In genomic region chr1:156089561-156089960, GRCm38 (mm10) we compare ENCODE assay signal across 11 mouse cellular contexts. TPM values are rescaled to one million over a fixed set of nuclear protein-coding genes. Genes with fewer than 3 reads are reported as not detected.
DNase-seq lines count a peak whose midpoint lies in the region; ATAC-seq and TF ChIP-seq lines count a peak whose summit lies in the region.
"Had no signal": no experiment of that assay in that cellular context is flagged by ENCODE, and none has a peak within 500 bp of the region (broad histone marks: within the 10 kb centered on the region; RNA-seq: fewer than 3 reads in every experiment).

No protein-coding gene starts in this region.

- 0 out of 2 replicates have a peak, but pooled peaks cover 4% of the 10 kb centered on the region for H3K27me3 ChIP-seq in forebrain, embryonic 10.5 days (ENCODE audit: poor library complexity, severe bottlenecking)
- H3K27me3 ChIP-seq in forebrain, embryonic 14.5 days (replicated peaks; ENCODE audit: control insufficient read depth, insufficient read depth, low read length) = no peaks in the 10 kb centered on the region
- no peaks in the 10 kb centered on the region for H3K27me3 ChIP-seq in liver, embryonic 11.5 days (replicated peaks; ENCODE audit: control insufficient read depth, insufficient read depth, low read length)
- peaks cover 6% of the 10 kb centered on the region for H3K27me3 ChIP-seq in E14TG2a.4 (ENCODE audit: insufficient read depth, low read length)
- H3K27me3 ChIP-seq in hindbrain, embryonic 14.5 days (ENCODE audit: control insufficient read depth, insufficient read depth, low read length) = no peaks in the 10 kb centered on the region

- 0 out of 2 replicates have a peak overlapping the region, but pooled peaks have one; percentile 44 for H3K27ac ChIP-seq in forebrain, embryonic 10.5 days
- H3K27ac ChIP-seq in forebrain, embryonic 14.5 days (ENCODE audit: low read depth, low read length) = no peak overlapping the region
- H3K27ac ChIP-seq in liver, embryonic 11.5 days (ENCODE audit: low read depth, low read length) = no peak overlapping the region
- no peak overlapping the region for H3K27ac ChIP-seq in hindbrain, embryonic 14.5 days

- no peak for DNase-seq in forebrain, embryonic 10.5 days (ENCODE audit: extremely low spot score, low spot score)
- no peak for DNase-seq in forebrain, embryonic 14.5 days (ENCODE audit: low spot score)
- DNase-seq in liver = peak; percentile 72
- DNase-seq in liver, embryonic 11.5 days (ENCODE audit: low spot score) = no peak
- DNase-seq in hindbrain, embryonic 14.5 days (ENCODE audit: low spot score) = no peak
- no peak for DNase-seq in gastrocnemius, postnatal 10 days
- DNase-seq in gastrocnemius, postnatal 14 days = no peak
- DNase-seq: adrenal gland, adult 2 months; cerebellum, postnatal 36 days had no signal

- H3K4me3 ChIP-seq in forebrain, embryonic 10.5 days = no peak overlapping the region
- H3K4me3 ChIP-seq in forebrain, embryonic 14.5 days (ENCODE audit: low read depth, low read length) = no peak overlapping the region
- no peak overlapping the region for H3K4me3 ChIP-seq in liver, embryonic 11.5 days (ENCODE audit: low read depth, low read length)
- H3K4me3 ChIP-seq in E14TG2a.4 (replicated peaks; ENCODE audit: low read length) = peak overlapping the region; percentile 26; the same call in 1 of the 2 replicates
- no peak overlapping the region for H3K4me3 ChIP-seq in hindbrain, embryonic 14.5 days (replicated peaks; ENCODE audit: low read length)

- H3K4me1 ChIP-seq in forebrain, embryonic 10.5 days = peaks cover 21% of the 10 kb centered on the region
- H3K4me1 ChIP-seq in forebrain, embryonic 14.5 days (ENCODE audit: control insufficient read depth, insufficient read depth, low read length) = no peaks in the 10 kb centered on the region
- peaks cover 5% of the 10 kb centered on the region for H3K4me1 ChIP-seq in liver, embryonic 11.5 days (replicated peaks; ENCODE audit: control insufficient read depth, insufficient read depth, low read length)
- peaks cover 22% of the 10 kb centered on the region for H3K4me1 ChIP-seq in E14TG2a.4 (replicated peaks; ENCODE audit: low read depth, low read length)
- peaks cover 13% of the 10 kb centered on the region for H3K4me1 ChIP-seq in hindbrain, embryonic 14.5 days (replicated peaks; ENCODE audit: control insufficient read depth, insufficient read depth, low read length)

- ATAC-seq in forebrain, embryonic 14.5 days = no peak
- ATAC-seq in liver, embryonic 11.5 days (replicated peaks; ENCODE audit: low FRiP score) = no peak
- ATAC-seq in hindbrain, embryonic 14.5 days (ENCODE audit: low FRiP score) = 0 out of 2 replicates have a peak, but pooled peaks have one; percentile 2
- ATAC-seq: midbrain, embryonic 16.5 days had no signal

- H3K9me3 ChIP-seq in forebrain, embryonic 10.5 days = no peaks in the 10 kb centered on the region
- H3K9me3 ChIP-seq in forebrain, embryonic 14.5 days (replicated peaks; ENCODE audit: control insufficient read depth, low read length) = no peaks in the 10 kb centered on the region
- H3K9me3 ChIP-seq in liver, embryonic 11.5 days (ENCODE audit: control insufficient read depth, low read length) = no peaks in the 10 kb centered on the region
- no peaks in the 10 kb centered on the region for H3K9me3 ChIP-seq in E14TG2a.4 (ENCODE audit: low read length)
- H3K9me3 ChIP-seq in hindbrain, embryonic 14.5 days (ENCODE audit: control insufficient read depth, low read length) = no peaks in the 10 kb centered on the region

- intact Hi-C loops in gastrocnemius, postnatal 14 days (cut with DNase I; ENCODE audit: low total_unique reads) = no loop called here

- no peak overlapping the region for H3K4me2 ChIP-seq in forebrain, embryonic 14.5 days (ENCODE audit: low read length)
- no peak overlapping the region for H3K4me2 ChIP-seq in liver, embryonic 11.5 days
- no peak overlapping the region for H3K4me2 ChIP-seq in hindbrain, embryonic 14.5 days (replicated peaks)

- H3K36me3 ChIP-seq in forebrain, embryonic 10.5 days (replicated peaks) = no peaks in the 10 kb centered on the region
- H3K36me3 ChIP-seq in forebrain, embryonic 14.5 days (ENCODE audit: control insufficient read depth, insufficient read depth, low read length) = no peaks in the 10 kb centered on the region
- no peaks in the 10 kb centered on the region for H3K36me3 ChIP-seq in liver, embryonic 11.5 days (ENCODE audit: control insufficient read depth, insufficient read depth, low read length)
- H3K36me3 ChIP-seq in E14TG2a.4 (ENCODE audit: insufficient read depth, low read length) = no peaks in the 10 kb centered on the region
- H3K36me3 ChIP-seq in hindbrain, embryonic 14.5 days (replicated peaks; ENCODE audit: control insufficient read depth, insufficient read depth) = no peaks in the 10 kb centered on the region

- no peak overlapping the region for H3K9ac ChIP-seq in forebrain, embryonic 14.5 days (ENCODE audit: low read length)
- no peak overlapping the region for H3K9ac ChIP-seq in liver, embryonic 11.5 days (ENCODE audit: low read depth, low read length)
- H3K9ac ChIP-seq in hindbrain, embryonic 14.5 days = no peak overlapping the region

- WGBS in forebrain, embryonic 10.5 days = 79% methylated on average over 8 of the region's 8 CpGs
- WGBS in forebrain, embryonic 14.5 days = 81% methylated on average over 8 of the region's 8 CpGs
- 71% methylated on average over 8 of the region's 8 CpGs for WGBS in liver, embryonic 11.5 days
- 62% methylated on average over 8 of the region's 8 CpGs for WGBS in hindbrain, embryonic 14.5 days

- no peak for TF ChIP-seq CTCF in E14TG2a.4 (conservative IDR thresholded peaks at IDR 0.05; ENCODE audit: low read length)

RNA-seq across cellular contexts. Expression of gene Tor1aip1, which starts 53.3 kb away (rescaled TPM):
- 39.0 and 42.2 TPM in 2 replicates for polyA plus RNA-seq in forebrain, embryonic 10.5 days (2016; fragmentation: Nextera tagmentation; extraction: Ambion mirVana)
- polyA plus RNA-seq in forebrain, embryonic 14.5 days (2014; fragmentation: Nextera tagmentation; extraction: Ambion mirVana) = 24.3 and 29.7 TPM in 2 replicates
- polyA plus RNA-seq in liver, embryonic 11.5 days (2014; fragmentation: Nextera tagmentation; extraction: Ambion mirVana) = 29.3 and 31.7 TPM in 2 replicates
- polyA plus RNA-seq in hindbrain, embryonic 14.5 days (2014; fragmentation: Nextera tagmentation; extraction: Ambion mirVana) = 18.3 and 19.4 TPM in 2 replicates
- total RNA-seq in gastrocnemius, postnatal 10 days (2021) = 10 to 100 TPM; 74.1 to 76.2 TPM
- 10 to 100 TPM; 67.7 to 78.5 TPM for total RNA-seq in gastrocnemius, postnatal 14 days (2021)

RNA-seq across cellular contexts. Expression of gene Tor1aip2, which starts 54.4 kb away (rescaled TPM):
- polyA plus RNA-seq in forebrain, embryonic 10.5 days (2016; fragmentation: Nextera tagmentation; extraction: Ambion mirVana) = 104 and 108 TPM in 2 replicates
- polyA plus RNA-seq in forebrain, embryonic 14.5 days (2014; fragmentation: Nextera tagmentation; extraction: Ambion mirVana) = 87.9 and 92.0 TPM in 2 replicates
- 92.8 and 104 TPM in 2 replicates for polyA plus RNA-seq in liver, embryonic 11.5 days (2014; fragmentation: Nextera tagmentation; extraction: Ambion mirVana)
- polyA plus RNA-seq in hindbrain, embryonic 14.5 days (2014; fragmentation: Nextera tagmentation; extraction: Ambion mirVana) = 71.0 and 74.7 TPM in 2 replicates
- total RNA-seq in gastrocnemius, postnatal 10 days (2021) = 10 to 100 TPM; 64.9 to 78.2 TPM
- 10 to 100 TPM; 49.5 to 55.4 TPM for total RNA-seq in gastrocnemius, postnatal 14 days (2021)
